Mouse (Mus musculus) heart, embryonic 13.5 days (tissue): ENCODE data around the gene Cox6b1. TPM values are rescaled to one million over a fixed set of nuclear protein-coding genes. Genes with fewer than 3 reads are reported as not detected.

Source experiments
- ATAC-seq: fragments of 200-750 bp; cut with Nextera tagmentation; 2 replicates; pipeline ENCODE4 v1.8.0; 2017; ENCODE audit warnings: moderate TSS enrichment; ENCODE audit not compliant: insufficient number of reproducible peaks, low FRiP score, low TSS enrichment; ENCODE audit errors: extremely low read depth
- H3K27ac ChIP-seq: fragments of 300-500 bp; sonication (generic); replicated peaks from 2 replicates; pipeline ENCODE4 v1.5.1; 2015; ENCODE audit warnings: moderate library complexity, mild to moderate bottlenecking, inconsistent platforms
- H3K27me3 ChIP-seq: fragments of 300-500 bp; sonication (generic); replicated peaks from 2 replicates; pipeline ENCODE4 v1.6.1; 2015; ENCODE audit warnings: mild to moderate bottlenecking, inconsistent platforms
- H3K36me3 ChIP-seq: fragments of 300-500 bp; sonication (generic); 2 replicates; pipeline ENCODE4 v1.6.1; 2015; ENCODE audit warnings: mild to moderate bottlenecking, inconsistent platforms
- H3K4me1 ChIP-seq: fragments of 300-500 bp; sonication (generic); 2 replicates; pipeline ENCODE4 v1.6.1; 2015; ENCODE audit warnings: inconsistent platforms
- H3K4me2 ChIP-seq: fragments of 300-500 bp; sonication (generic); 2 replicates; pipeline ENCODE4 v1.6.1; 2015; ENCODE audit warnings: inconsistent platforms, mild to moderate bottlenecking, moderate library complexity
- H3K4me3 ChIP-seq: fragments of 300-500 bp; sonication (generic); 2 replicates; pipeline ENCODE4 v1.5.1; 2015; ENCODE audit warnings: moderate library complexity, mild to moderate bottlenecking, inconsistent platforms
- H3K9ac ChIP-seq: fragments of 300-500 bp; sonication (generic); 2 replicates; pipeline ENCODE4 v1.6.1; 2015; ENCODE audit warnings: inconsistent platforms, mild to moderate bottlenecking, moderate library complexity
- H3K9me3 ChIP-seq: fragments of 300-500 bp; sonication (generic); 2 replicates; pipeline ENCODE4 v1.6.1; 2016; ENCODE audit warnings: inconsistent platforms
- WGBS: fragments of 180-500 bp; shearing (Covaris S2); methylation state at CpG from one replicate; pipeline ENCODE4 v1.1.7; 2015; ENCODE audit warnings: mixed read lengths; 5-methylcytosine and 5-hydroxymethylcytosine counted together
- polyA plus RNA-seq: library from polyadenylated mRNA; unstranded; fragments of >200 nt; fragmentation: Nextera tagmentation; extraction: Ambion mirVana; gene quantifications from 2 replicates; pipeline ENCODE4 v1.2.1, GENCODE M21; 2015

Gene Cox6b1
- polyA plus RNA-seq, 1 experiment from 2014 or later = 1,963 TPM

DNA sequence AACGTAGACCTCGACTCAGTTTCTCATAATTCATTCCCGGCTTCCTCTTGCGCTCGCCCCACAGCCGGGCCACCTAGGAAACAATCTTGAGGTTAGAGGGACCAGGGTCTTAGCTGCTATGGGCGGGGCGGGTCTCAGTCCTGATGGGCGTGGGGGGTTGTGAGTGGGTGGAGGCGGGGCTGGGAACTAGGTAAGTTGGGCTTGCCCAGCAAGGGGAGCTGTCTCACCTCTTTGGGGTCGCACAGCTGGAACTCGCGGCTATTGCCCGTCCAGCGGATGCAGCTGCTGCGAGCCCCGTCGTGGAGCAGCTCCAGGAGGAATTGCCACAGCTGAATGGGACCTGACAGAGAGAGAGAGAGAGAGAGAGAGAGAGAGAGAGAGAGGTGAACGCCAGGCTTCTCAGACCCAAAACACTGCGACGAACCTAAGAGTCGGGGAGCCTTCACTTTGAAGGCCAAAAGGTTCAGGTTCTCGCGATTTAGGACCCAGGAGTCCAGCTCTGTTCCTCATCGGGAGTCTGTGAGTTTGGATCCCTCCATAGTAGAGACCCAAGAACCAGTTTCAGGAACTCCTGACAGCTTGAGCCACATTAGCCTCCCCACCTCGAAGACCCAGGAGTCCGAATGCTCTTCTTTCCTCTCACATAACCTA lies 7.9 kb upstream of the Cox6b1 start:
- no peaks in the 10 kb centered on the region for H3K36me3 ChIP-seq
- H3K9ac ChIP-seq = peak overlapping the region; percentile 61; the same call in 1 of the 2 replicates
- peaks cover 77% of the 10 kb centered on the region for H3K27me3 ChIP-seq
- H3K9me3 ChIP-seq = no peaks in the 10 kb centered on the region
- no peak overlapping the region for H3K27ac ChIP-seq
- 11% methylated on average over 27 of the region's 27 CpGs for WGBS
- H3K4me1 ChIP-seq = peaks cover 21% of the 10 kb centered on the region
- ATAC-seq = no peak
- 0 out of 2 replicates have a peak overlapping the region, but pooled peaks have one; percentile 39 for H3K4me3 ChIP-seq
- H3K4me2 ChIP-seq = peak overlapping the region; percentile 60

DNA sequence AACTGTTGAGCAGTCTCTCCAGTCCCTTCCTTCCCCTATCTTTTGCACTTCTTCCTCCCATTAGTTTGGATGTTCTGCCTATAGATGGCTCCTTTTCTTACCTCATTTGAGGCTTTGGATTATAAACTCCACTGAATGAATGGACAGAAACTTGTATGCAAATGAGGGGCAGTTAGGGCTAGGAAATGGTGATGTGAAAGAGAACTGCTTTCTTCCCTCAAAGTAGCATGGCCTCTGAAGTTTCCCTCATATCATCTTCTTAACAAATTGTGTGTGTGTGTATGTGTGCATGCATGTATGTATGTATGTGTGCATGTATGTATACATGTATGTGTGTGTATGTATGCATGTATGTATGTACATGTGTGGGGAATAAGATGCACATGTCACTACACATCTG lies 3.1 kb upstream of the Cox6b1 start:
- Histone ChIP-seq H3K9ac (no peak overlapping the region), H3K27ac (no peak overlapping the region), H3K4me1 (peaks cover 12% of the 10 kb centered on the region), H3K4me2 (no peak overlapping the region), H3K9me3 (no peaks in the 10 kb centered on the region), H3K27me3 (peaks cover 54% of the 10 kb centered on the region), H3K36me3 (peaks cover 8% of the 10 kb centered on the region), H3K4me3 (no peak overlapping the region)
- no peak for ATAC-seq

DNA sequence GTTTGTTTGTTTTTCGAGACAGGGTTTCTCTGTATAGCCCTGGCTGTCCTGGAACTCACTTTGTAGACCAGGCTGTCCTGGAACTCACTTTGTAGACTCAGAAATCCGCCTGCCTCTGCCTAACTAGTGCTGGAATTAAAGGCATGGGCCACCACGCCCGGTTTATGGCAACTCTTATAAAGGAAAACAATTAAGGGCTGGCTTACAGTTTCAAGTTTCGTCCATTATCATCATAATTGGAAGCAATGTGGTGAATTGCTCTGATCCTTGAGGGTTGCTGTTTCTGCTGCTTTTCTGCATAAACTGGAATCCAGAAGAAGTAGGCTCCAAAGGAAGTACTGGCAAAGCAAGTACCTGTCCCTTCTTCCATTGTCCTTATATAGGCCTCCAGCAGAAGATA lies 696 bp upstream of the Cox6b1 start:
- Histone ChIP-seq H3K36me3 (peaks cover 31% of the 10 kb centered on the region), H3K9me3 (no peaks in the 10 kb centered on the region), H3K4me1 (peaks cover 22% of the 10 kb centered on the region), H3K4me3 (no peak overlapping the region), H3K4me2 (peak overlapping the region; percentile 93), H3K27ac (no peak overlapping the region), H3K27me3 (peaks cover 31% of the 10 kb centered on the region), H3K9ac (no peak overlapping the region)
- no peak for ATAC-seq
- 79% methylated on average over 5 of the region's 5 CpGs for WGBS

DNA sequence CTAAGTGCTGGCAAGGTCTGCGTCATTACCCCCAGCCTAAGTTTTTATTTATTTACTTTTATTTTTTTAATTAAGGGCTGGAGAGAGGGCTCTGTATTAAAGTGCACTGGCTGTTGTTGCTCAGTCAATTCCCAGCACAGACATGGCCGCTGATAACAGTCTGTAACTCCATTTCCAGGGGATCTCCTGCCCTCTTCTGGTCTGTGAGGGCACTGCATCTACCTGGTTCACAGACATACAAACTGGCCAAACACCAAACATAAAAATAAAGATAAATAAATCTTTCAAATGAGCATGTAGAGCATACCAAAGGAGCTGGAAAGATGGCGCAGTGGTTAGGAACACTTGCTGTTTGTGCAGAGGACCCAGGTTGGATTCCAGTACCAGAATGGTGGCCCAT lies 6.7 kb downstream of the Cox6b1 start:
- Histone ChIP-seq H3K4me1 (peaks cover 10% of the 10 kb centered on the region), H3K27ac (no peak overlapping the region), H3K4me2 (no peak overlapping the region), H3K9me3 (no peaks in the 10 kb centered on the region), H3K9ac (no peak overlapping the region), H3K36me3 (peaks cover 90% of the 10 kb centered on the region), H3K4me3 (no peak overlapping the region), H3K27me3 (no peaks in the 10 kb centered on the region)
- WGBS = 87% methylated on average over 3 of the region's 3 CpGs
- no peak for ATAC-seq

DNA sequence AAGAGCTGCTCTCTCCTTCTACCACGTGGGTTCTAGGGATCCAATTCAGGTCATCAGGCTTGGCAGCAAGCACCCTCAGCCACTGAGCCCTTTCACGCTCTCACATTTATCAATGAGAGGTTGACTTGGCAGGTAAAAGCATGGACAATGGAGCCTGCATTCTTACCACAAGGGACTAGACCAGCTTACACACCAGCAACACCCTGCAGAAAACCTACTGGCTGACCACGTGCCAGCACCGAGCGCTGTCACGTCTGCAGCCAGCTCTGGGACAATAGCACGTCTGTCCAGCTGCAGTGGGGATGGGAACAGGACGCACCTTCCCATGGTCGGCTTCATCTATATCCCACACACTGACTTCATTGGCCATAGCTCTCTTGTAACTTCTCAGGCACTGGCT lies 7.3 kb downstream of the Cox6b1 start:
- no peak overlapping the region for H3K9ac ChIP-seq
- no peak overlapping the region for H3K4me2 ChIP-seq
- peaks cover 85% of the 10 kb centered on the region for H3K36me3 ChIP-seq
- H3K4me1 ChIP-seq = peaks cover 10% of the 10 kb centered on the region
- H3K27me3 ChIP-seq = no peaks in the 10 kb centered on the region
- ATAC-seq = no peak
- no peak overlapping the region for H3K4me3 ChIP-seq
- WGBS = 94% methylated on average over 9 of the region's 9 CpGs
- no peak overlapping the region for H3K27ac ChIP-seq
- H3K9me3 ChIP-seq = no peaks in the 10 kb centered on the region

DNA sequence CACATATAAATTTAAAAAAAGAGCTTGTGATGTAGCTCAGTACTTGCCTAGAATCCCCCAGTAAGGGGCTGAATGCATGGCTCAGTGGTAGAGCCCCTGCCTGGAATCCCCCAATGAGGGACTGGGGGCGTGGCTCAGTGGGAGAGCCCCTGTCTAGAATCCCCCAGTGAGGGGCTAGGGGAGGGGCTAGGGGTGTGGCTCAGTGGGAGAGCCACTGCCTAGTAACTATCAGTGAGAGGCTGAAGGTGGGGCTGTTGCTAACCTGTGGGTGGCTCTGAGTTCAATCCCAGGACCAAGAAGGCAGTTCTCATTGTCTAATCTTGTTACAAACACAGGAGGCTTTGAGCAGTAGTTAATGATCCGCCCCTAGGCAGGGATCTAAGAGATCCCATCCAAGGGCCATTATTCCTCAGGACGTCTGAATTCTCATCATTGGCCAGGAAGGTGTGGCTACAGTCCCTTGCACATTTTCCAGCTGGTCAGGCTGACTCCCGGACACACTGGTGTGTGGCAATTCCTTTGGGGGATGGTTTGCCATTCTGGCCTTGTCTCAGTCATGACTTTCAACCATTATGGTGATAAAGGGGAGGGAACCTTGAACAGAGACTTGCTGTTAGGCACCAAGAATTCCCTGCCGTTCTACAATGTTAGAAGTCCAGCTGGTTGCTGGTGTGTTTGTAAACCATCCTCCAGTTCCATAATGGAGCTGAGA lies 10.7 kb downstream of the Cox6b1 start:
- WGBS = 49% methylated on average over 5 of the region's 5 CpGs
- Histone ChIP-seq H3K4me1 (peaks cover 4% of the 10 kb centered on the region), H3K9me3 (no peaks in the 10 kb centered on the region), H3K9ac (no peak overlapping the region), H3K27ac (no peak overlapping the region), H3K27me3 (no peaks in the 10 kb centered on the region), H3K4me2 (no peak overlapping the region), H3K4me3 (no peak overlapping the region), H3K36me3 (peaks cover 52% of the 10 kb centered on the region)
- ATAC-seq = 0 out of 2 replicates have a peak, but pooled peaks have one; percentile 34

DNA sequence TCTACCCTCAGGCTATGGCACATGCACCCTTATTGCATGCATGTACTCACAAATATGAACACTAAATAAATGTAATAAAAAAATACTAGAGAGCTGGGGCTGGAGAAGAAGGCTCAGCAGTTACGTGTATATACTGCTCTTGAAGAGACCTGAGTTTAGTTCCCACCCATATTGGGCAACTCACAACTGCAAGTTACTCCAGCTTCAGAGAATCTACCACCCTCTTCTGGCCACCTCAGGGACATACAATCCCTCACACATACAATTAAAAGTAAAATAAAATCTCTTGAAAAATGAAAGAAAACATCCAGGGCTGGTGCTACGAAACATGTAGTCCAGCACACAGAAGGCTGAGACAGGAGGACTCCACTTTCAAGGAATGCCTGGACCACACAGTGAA lies 11.5 kb downstream of the Cox6b1 start:
- WGBS = 68% methylated on average over 2 of the region's 2 CpGs
- no peak for ATAC-seq
- no peak overlapping the region for H3K27ac ChIP-seq
- H3K27me3 ChIP-seq = no peaks in the 10 kb centered on the region
- H3K4me1 ChIP-seq = peaks cover 10% of the 10 kb centered on the region
- H3K9me3 ChIP-seq = no peaks in the 10 kb centered on the region
- peaks cover 45% of the 10 kb centered on the region for H3K36me3 ChIP-seq
- H3K4me3 ChIP-seq = no peak overlapping the region
- no peak overlapping the region for H3K9ac ChIP-seq
- H3K4me2 ChIP-seq = no peak overlapping the region

DNA sequence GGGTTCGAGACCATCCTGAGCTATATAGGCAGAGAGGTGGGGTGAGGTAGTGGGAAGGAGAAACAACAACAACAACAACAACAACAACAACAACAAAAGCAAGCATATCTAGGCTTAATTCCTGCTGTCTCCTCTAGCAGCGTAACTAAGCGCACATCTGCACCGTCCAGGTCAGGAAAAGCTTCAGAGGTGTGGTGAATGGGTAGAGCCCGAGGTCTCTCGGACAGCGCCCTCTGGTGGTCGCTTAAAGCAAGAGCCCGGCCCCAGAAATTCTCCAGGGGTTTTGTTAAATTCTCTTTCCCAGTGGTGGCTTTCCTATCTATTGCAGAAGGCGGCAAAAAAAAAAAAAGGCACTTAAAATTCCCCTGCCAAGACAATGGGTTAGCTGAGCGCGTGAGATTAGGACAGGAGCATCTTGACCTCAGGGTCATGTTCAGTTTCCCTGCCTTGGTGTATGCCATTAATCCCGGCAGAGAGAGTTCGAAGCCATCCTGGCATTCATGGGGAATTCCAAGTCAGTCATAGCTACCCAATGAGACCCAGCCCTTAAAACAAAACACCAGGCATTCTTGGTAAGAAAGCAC lies 12.3 kb downstream of the Cox6b1 start:
- no peaks in the 10 kb centered on the region for H3K9me3 ChIP-seq
- no peak for ATAC-seq
- no peak overlapping the region for H3K4me2 ChIP-seq
- H3K9ac ChIP-seq = no peak overlapping the region
- H3K36me3 ChIP-seq = peaks cover 37% of the 10 kb centered on the region
- H3K4me1 ChIP-seq = peaks cover 10% of the 10 kb centered on the region
- H3K27me3 ChIP-seq = no peaks in the 10 kb centered on the region
- H3K4me3 ChIP-seq = no peak overlapping the region
- no peak overlapping the region for H3K27ac ChIP-seq
- 21% methylated on average over 14 of the region's 14 CpGs for WGBS

DNA sequence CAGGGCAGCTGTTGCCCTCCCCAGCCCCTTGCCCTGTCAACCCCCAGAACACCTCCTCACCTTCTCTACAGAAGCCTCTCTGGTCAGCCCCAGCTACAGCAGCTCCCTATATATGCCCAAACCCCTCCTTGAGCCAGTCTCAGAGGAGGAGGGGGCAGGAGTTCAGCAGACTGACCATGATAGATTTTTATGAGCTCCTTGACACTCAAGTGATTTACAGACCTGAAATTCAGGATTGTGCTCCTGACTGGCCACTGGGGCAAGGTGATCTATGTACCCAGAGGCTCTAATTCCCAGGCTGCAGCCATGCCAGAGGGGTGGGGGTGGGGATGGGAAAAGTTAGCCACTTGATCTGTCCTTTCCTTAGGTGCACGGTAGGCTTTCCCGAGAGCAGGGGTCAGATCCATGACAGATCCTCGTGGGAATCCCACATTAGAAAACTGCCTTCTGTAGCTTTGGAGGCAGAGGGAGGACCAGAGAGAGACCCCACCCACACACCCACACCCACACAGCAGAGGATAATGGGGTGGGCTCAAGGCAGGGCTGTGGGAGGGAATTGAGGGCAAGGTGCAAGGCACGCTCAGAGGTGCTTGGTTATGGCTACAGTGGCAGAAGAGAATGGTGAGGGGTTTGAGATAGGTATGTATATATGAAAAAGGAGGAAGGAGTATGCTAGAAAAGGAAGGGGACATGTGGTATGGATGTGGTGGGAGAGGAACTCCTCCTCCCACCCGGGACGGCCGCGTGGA lies 13.1 kb downstream of the Cox6b1 start, which contains the start of gene Upk1a:
TSS of gene Upk1a (minus strand) at position 194 of the 749 bp plus-strand sequence.
- H3K27ac ChIP-seq = no peak within 1 kb of the TSS
- WGBS = 77% methylated on average over 8 of the region's 8 CpGs
- H3K4me1 ChIP-seq = peaks cover 14% of the 10 kb centered on the region
- H3K9me3 ChIP-seq = no peaks in the 10 kb centered on the region
- H3K9ac ChIP-seq = no peak within 1 kb of the TSS
- H3K36me3 ChIP-seq = peaks cover 29% of the 10 kb centered on the region
- H3K27me3 ChIP-seq = 0 out of 2 replicates have a peak, but pooled peaks cover 3% of the 10 kb centered on the region
- ATAC-seq = no peak
- H3K4me3 ChIP-seq = no peak within 1 kb of the TSS
- no peak within 1 kb of the TSS for H3K4me2 ChIP-seq

DNA sequence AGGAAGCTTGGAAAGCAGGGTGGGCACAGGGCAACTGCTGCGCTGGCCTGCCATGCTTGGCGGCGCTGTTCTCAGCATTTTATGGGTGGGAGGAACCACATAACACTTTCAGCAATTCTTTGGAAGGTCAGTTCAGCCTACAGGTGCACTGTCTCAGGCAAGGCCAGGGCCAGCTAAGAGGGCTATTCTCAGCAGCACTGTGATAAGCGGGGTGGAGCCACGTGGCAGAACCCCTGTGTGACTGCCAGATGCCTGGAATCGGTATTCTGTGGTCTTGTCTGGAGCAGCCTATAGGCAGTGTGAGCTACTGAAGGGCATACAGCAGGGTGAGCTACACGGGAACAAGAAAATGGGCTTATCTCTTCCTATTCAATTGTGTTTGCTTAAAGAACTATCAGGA lies 15.9 kb downstream of the Cox6b1 start:
- ATAC-seq = peak; percentile 45; the same call in 1 of the 2 replicates
- Histone ChIP-seq H3K4me1 (peaks cover 14% of the 10 kb centered on the region), H3K4me2 (no peak overlapping the region), H3K36me3 (peaks cover 1% of the 10 kb centered on the region; the same call in 1 of the 2 replicates), H3K9me3 (no peaks in the 10 kb centered on the region), H3K27me3 (0 out of 2 replicates have a peak, but pooled peaks cover 3% of the 10 kb centered on the region), H3K27ac (peak overlapping the region; percentile 13; the same call in 1 of the 2 replicates), H3K9ac (no peak overlapping the region), H3K4me3 (no peak overlapping the region)
- WGBS = 27% methylated on average over 7 of the region's 7 CpGs

DNA sequence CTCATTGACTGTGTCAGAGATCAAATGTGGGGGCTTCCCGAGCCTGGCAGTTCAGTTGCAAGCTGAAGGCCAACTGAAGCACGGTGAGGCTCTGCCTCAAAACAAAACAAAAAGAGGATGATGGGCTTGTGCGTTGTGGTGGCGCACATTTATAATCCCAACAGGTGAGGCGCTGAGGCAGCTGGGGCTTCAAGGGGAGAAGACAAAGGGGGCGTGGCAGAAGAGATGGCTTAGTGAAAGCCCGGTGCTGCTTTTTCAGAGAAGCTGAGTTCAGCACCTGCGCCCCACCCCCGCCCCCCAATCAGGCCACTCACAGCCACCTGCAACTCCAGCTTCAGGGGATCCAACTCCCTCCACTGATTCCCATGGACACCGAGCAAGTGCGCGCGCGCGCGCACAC lies 17.5 kb downstream of the Cox6b1 start:
- no peak overlapping the region for H3K4me2 ChIP-seq
- no peaks in the 10 kb centered on the region for H3K9me3 ChIP-seq
- 48% methylated on average over 16 of the region's 16 CpGs for WGBS
- H3K4me1 ChIP-seq = peaks cover 14% of the 10 kb centered on the region
- H3K4me3 ChIP-seq = no peak overlapping the region
- no peak overlapping the region for H3K27ac ChIP-seq
- H3K36me3 ChIP-seq = no peaks in the 10 kb centered on the region
- no peak for ATAC-seq
- H3K9ac ChIP-seq = no peak overlapping the region
- H3K27me3 ChIP-seq = 0 out of 2 replicates have a peak, but pooled peaks cover 3% of the 10 kb centered on the region
